Mouse (Mus musculus): ENCODE measurements around the gene Plekhm1. TPM values are rescaled to one million over a fixed set of nuclear protein-coding genes. Genes with fewer than 3 reads are reported as not detected.
A peak's percentile ranks its signal among the peaks of the same experiment; 100 is the strongest.

Gene Plekhm1
- total RNA-seq, 2 experiments from 2014 or later = 8.3 to 28.4 TPM

GRCm38 (mm10) chr11:103362521-103363181, 49.8 kb downstream of the Plekhm1 start:
- no peak for ATAC-seq (ENCODE audit: poor library complexity, severe bottlenecking)

- ATAC-seq (ENCODE audit: poor library complexity, severe bottlenecking) = peak; percentile 31; the same call in 1 of the 2 replicates
Measured at GRCm38 (mm10) chr11:103362054-103362432, 50.4 kb downstream of the Plekhm1 start.

GRCm38 (mm10) chr11:103361396-103362053, 51.0 kb downstream of the Plekhm1 start:
- peak; percentile 39 for ATAC-seq (ENCODE audit: poor library complexity, severe bottlenecking)

GRCm38 (mm10) chr11:103360661-103361081, 51.8 kb downstream of the Plekhm1 start:
- ATAC-seq (ENCODE audit: poor library complexity, severe bottlenecking) = no peak

- peak; percentile 62 for ATAC-seq (ENCODE audit: poor library complexity, severe bottlenecking)
Measured at GRCm38 (mm10) chr11:103359841-103360641, 52.4 kb downstream of the Plekhm1 start.

- peak; percentile 52 for ATAC-seq (ENCODE audit: poor library complexity, severe bottlenecking)
Measured at GRCm38 (mm10) chr11:103359122-103359521, 53.4 kb downstream of the Plekhm1 start.

GRCm38 (mm10) chr11:103358316-103358715, 54.2 kb downstream of the Plekhm1 start:
- no peak for ATAC-seq (ENCODE audit: poor library complexity, severe bottlenecking)

GRCm38 (mm10) chr11:103357710-103358109, 54.8 kb downstream of the Plekhm1 start:
- no peak for ATAC-seq (ENCODE audit: poor library complexity, severe bottlenecking)

GRCm38 (mm10) chr11:103356938-103357670, 55.4 kb downstream of the Plekhm1 start:
- ATAC-seq (ENCODE audit: poor library complexity, severe bottlenecking) = no peak

- ATAC-seq (ENCODE audit: poor library complexity, severe bottlenecking) = no peak
Measured at GRCm38 (mm10) chr11:103356032-103356571, 56.4 kb downstream of the Plekhm1 start.

GRCm38 (mm10) chr11:103355251-103355650, 57.2 kb downstream of the Plekhm1 start:
- no peak for ATAC-seq (ENCODE audit: poor library complexity, severe bottlenecking)

GRCm38 (mm10) chr11:103354033-103354432, 58.5 kb downstream of the Plekhm1 start:
- ATAC-seq (ENCODE audit: poor library complexity, severe bottlenecking) = no peak

- ATAC-seq (ENCODE audit: poor library complexity, severe bottlenecking) = no peak
Measured at GRCm38 (mm10) chr11:103352239-103352814, 60.2 kb downstream of the Plekhm1 start.

GRCm38 (mm10) chr11:103350711-103351315, 61.7 kb downstream of the Plekhm1 start:
- ATAC-seq (ENCODE audit: poor library complexity, severe bottlenecking) = no peak; the same call in 1 of the 2 replicates

- no peak for ATAC-seq (ENCODE audit: poor library complexity, severe bottlenecking)
Measured at GRCm38 (mm10) chr11:103349699-103350098, 62.8 kb downstream of the Plekhm1 start.

GRCm38 (mm10) chr11:103346657-103347056, 65.8 kb downstream of the Plekhm1 start:
- ATAC-seq (ENCODE audit: poor library complexity, severe bottlenecking) = peak; percentile 41

- ATAC-seq (ENCODE audit: poor library complexity, severe bottlenecking) = no peak
Measured at GRCm38 (mm10) chr11:103346236-103346635, 66.3 kb downstream of the Plekhm1 start.

- ATAC-seq (ENCODE audit: poor library complexity, severe bottlenecking) = no peak
Measured at GRCm38 (mm10) chr11:103345408-103346091, 66.9 kb downstream of the Plekhm1 start.

Data from megakaryocyte, adult 5-6 weeks (primary cell).